Mouse (Mus musculus) naive thymus-derived CD4-positive, alpha-beta T cell, adult 5 months (primary cell): Measurements from ENCODE around the gene Kdm6a. TPM values are rescaled to one million over a fixed set of nuclear protein-coding genes. Genes with fewer than 3 reads are reported as not detected.

Source experiments
- polyA plus RNA-seq: library from polyadenylated mRNA; unstranded; fragments of 100-300 nt; shearing (Covaris generic); gene quantifications from one replicate; pipeline ENCODE4 v1.2.1, GENCODE M21; 2017

Gene Kdm6a
- 87.2 TPM for polyA plus RNA-seq

DNA sequence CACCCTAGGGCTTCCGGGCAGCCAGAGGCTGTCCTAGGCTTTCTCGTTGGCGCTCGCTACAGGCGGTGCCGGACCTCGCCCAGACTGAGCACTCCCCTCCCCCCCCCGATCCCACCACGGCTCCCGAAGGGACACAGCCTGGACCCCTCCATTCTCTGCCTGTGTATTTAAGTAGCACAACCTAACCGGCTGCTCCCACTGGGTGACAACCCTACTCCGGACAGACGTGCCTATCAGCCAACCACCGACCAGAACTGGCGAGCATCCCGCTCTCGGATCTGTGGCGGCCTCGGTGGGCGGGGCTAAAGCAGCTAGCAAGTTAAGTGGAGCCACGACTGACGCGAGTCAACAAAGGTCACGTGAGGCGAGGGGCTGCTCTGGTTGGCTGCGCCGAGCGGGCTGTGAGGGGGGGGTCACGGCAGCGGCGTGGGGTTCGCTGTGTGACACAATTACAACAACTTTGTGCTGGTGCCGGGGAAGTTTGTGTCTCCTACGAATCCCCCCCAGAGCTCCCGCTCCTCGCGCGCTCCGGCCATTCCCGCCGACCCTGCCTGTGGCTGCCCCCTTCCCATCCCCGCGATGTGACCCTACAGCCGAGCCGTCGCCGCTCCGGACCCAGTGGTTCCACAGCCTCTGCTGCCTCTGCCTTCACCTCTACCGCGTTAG is at the start of gene Kdm6a:
Gene Kdm6a (plus strand): TSS at position 384 of the 666 bp plus-strand sequence.

DNA sequence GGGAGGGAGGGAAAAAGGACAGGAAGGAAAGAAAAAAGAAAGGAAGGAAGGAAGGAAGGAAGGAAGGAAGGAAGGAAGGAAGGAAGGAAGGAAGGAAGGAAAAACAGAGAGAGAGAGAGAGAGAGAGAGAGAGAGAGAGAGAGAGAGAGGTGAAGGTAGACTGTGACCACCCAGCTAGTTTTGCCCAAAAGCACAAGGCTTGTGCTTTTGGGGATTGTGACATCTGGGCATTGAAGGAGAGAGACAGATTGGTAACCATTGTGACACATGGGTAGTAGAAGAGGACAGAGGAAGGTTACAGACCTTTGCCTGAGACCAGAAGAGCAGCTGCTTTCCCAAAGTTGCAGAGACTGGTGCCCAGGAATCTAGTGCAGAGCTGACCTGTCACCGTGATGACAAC is 16.8 kb upstream of the Kdm6a start, which contains the start of gene Dusp21:
Gene Dusp21 (plus strand): TSS at position 301 of the 400 bp plus-strand sequence.

Other genes starting within 250 kb of the Kdm6a start
- not detected for gene Dusp21, start 16.7 kb upstream of the Kdm6a start, polyA plus RNA-seq